Mouse (Mus musculus) MEL (cell line): ENCODE data around the gene Dcps. TPM values are rescaled to one million over a fixed set of nuclear protein-coding genes. Genes with fewer than 3 reads are reported as not detected.

Source experiments
- DNase-seq: peaks from one replicate; pipeline ENCODE4 v3.0.0; 2011; ENCODE audit warnings: low read depth, low spot score
- H3K27ac ChIP-seq: 2 replicates; pipeline ENCODE4 v1.5.1; 2012; ENCODE audit warnings: low read depth, mild to moderate bottlenecking, control low read depth, low read length, moderate library complexity; ENCODE audit not compliant: control insufficient read depth
- H3K27me3 ChIP-seq, 2 experiments: fragments of 150-350 bp in 1 of 2; sonication (generic) in 1 of 2; 2 replicates each; pipeline ENCODE4 v1.6.1; 2012; ENCODE audit warnings: low read length in 2 of 2, mild to moderate bottlenecking in 2 of 2, improper control_type of control experiment in 1 of 2, moderate library complexity in 1 of 2; ENCODE audit not compliant: insufficient read depth in 2 of 2, control insufficient read depth in 1 of 2
- H3K36me3 ChIP-seq, 2 experiments: 2 replicates each; pipeline ENCODE4 v1.6.1; 2012 to 2014; ENCODE audit warnings: low read length in 2 of 2, improper control_type of control experiment in 1 of 2, inconsistent platforms in 1 of 2, mild to moderate bottlenecking in 1 of 2; ENCODE audit not compliant: insufficient read depth in 2 of 2, control insufficient read depth in 1 of 2
- H3K4me1 ChIP-seq, 2 experiments: fragments of 150-350 bp in 1 of 2; sonication (generic) in 1 of 2; 2 replicates each; pipeline ENCODE4 v1.6.1; 2012; ENCODE audit warnings: low read length in 2 of 2, improper control_type of control experiment in 1 of 2, mild to moderate bottlenecking in 1 of 2; ENCODE audit not compliant: insufficient read depth in 2 of 2, control insufficient read depth in 1 of 2
- H3K4me3 ChIP-seq, 2 experiments: fragments of 150-350 bp in 1 of 2; sonication (generic) in 1 of 2; 2 replicates each; pipeline ENCODE4 v1.5.1; 2012; ENCODE audit warnings: low read depth in 2 of 2, low read length in 2 of 2, mild to moderate bottlenecking in 2 of 2, moderate library complexity in 2 of 2, control low read depth in 1 of 2, improper control_type of control experiment in 1 of 2; ENCODE audit not compliant: control insufficient read depth in 1 of 2, insufficient read depth in 1 of 2
- H3K79me2 ChIP-seq: 2 replicates; pipeline ENCODE4 v1.6.1; 2012; ENCODE audit warnings: mild to moderate bottlenecking, low read length, moderate library complexity; ENCODE audit not compliant: control insufficient read depth, poor library complexity, insufficient read depth
- H3K9ac ChIP-seq: 2 replicates; pipeline ENCODE4 v1.6.1; 2012; ENCODE audit warnings: low read depth, mild to moderate bottlenecking, control low read depth, low read length, moderate library complexity; ENCODE audit not compliant: control insufficient read depth, poor library complexity, severe bottlenecking
- H3K9me3 ChIP-seq: fragments of 150-350 bp; sonication (generic); replicated peaks from 2 replicates; pipeline ENCODE4 v1.6.1; 2012; ENCODE audit warnings: mild to moderate bottlenecking, low read length, improper control_type of control experiment, moderate library complexity; ENCODE audit not compliant: insufficient read depth
- BHLHE40 ChIP-seq: IDR thresholded peaks from 2 replicates; pipeline ENCODE4 v1.6.1; 2012; ENCODE audit warnings: low read depth, mild to moderate bottlenecking, inconsistent platforms, low read length, improper control_type of control experiment, borderline replicate concordance
- CHD1 ChIP-seq: IDR thresholded peaks from 2 replicates; pipeline ENCODE4 v1.6.1; 2012; ENCODE audit warnings: low read depth, mild to moderate bottlenecking, inconsistent platforms, low read length, improper control_type of control experiment
- CHD2 ChIP-seq: IDR thresholded peaks from 2 replicates; pipeline ENCODE4 v1.6.1; 2011; ENCODE audit warnings: low read length, improper control_type of control experiment
- CTCF ChIP-seq, 3 experiments: IDR thresholded peaks in 2 of 3; conservative IDR thresholded peaks in 1 of 3; 2 replicates each; pipeline ENCODE4 v1.5.1; 2011 to 2012; ENCODE audit warnings: low read length in 3 of 3, low read depth in 2 of 3, mild to moderate bottlenecking in 2 of 3, improper control_type of control experiment in 1 of 3, inconsistent platforms in 1 of 3, mixed read lengths in 1 of 3, moderate library complexity in 1 of 3; ENCODE audit not compliant: control insufficient read depth in 1 of 3, insufficient read depth in 1 of 3, poor library complexity in 1 of 3, severe bottlenecking in 1 of 3
- ELF1 ChIP-seq: IDR thresholded peaks from 2 replicates; pipeline ENCODE4 v1.6.1; 2014; ENCODE audit warnings: low read depth, mild to moderate bottlenecking, inconsistent platforms, low read length, improper control_type of control experiment, moderate library complexity
- EP300 ChIP-seq, 2 experiments: IDR thresholded peaks; 2 replicates each; pipeline ENCODE4 v1.6.1; 2011; ENCODE audit warnings: improper control_type of control experiment in 2 of 2, low read length in 2 of 2, low read depth in 1 of 2, mild to moderate bottlenecking in 1 of 2
- GABPA ChIP-seq: IDR thresholded peaks from 2 replicates; pipeline ENCODE4 v1.6.1; 2012; ENCODE audit warnings: low read depth, mild to moderate bottlenecking, inconsistent platforms, low read length, improper control_type of control experiment, moderate library complexity
- MAFK ChIP-seq: IDR thresholded peaks from 2 replicates; pipeline ENCODE4 v1.6.1; 2011; ENCODE audit warnings: low read depth, mild to moderate bottlenecking, low read length, improper control_type of control experiment, borderline replicate concordance
- MEF2A ChIP-seq: IDR thresholded peaks from 2 replicates; pipeline ENCODE4 v1.6.1; 2014; ENCODE audit warnings: low read depth, mild to moderate bottlenecking, inconsistent platforms, low read length, improper control_type of control experiment; ENCODE audit not compliant: poor library complexity, insufficient replicate concordance, severe bottlenecking; ENCODE audit errors: extremely low read depth
- MXI1 ChIP-seq: IDR thresholded peaks from 2 replicates; pipeline ENCODE4 v1.6.1; 2011; ENCODE audit warnings: mild to moderate bottlenecking, low read depth, low read length, improper control_type of control experiment
- MYB ChIP-seq: IDR thresholded peaks from 2 replicates; pipeline ENCODE4 v1.6.1; 2011; ENCODE audit warnings: mild to moderate bottlenecking, low read depth, low read length, improper control_type of control experiment
- MYC ChIP-seq: IDR thresholded peaks from 2 replicates; pipeline ENCODE4 v1.6.1; 2011; ENCODE audit warnings: low read depth, mild to moderate bottlenecking, low read length, improper control_type of control experiment, moderate library complexity
- NELFE ChIP-seq: IDR thresholded peaks from 2 replicates; pipeline ENCODE4 v1.6.1; 2011; ENCODE audit warnings: low read depth, low read length, improper control_type of control experiment
- NRF1 ChIP-seq: IDR thresholded peaks from 2 replicates; pipeline ENCODE4 v1.6.1; 2014; ENCODE audit warnings: low read depth, mild to moderate bottlenecking, inconsistent platforms, low read length, improper control_type of control experiment, moderate library complexity; ENCODE audit not compliant: poor library complexity, insufficient read depth, severe bottlenecking
- POLR2AphosphoS2 ChIP-seq: IDR thresholded peaks from 2 replicates; pipeline ENCODE4 v1.6.1; 2011; ENCODE audit warnings: low read length, improper control_type of control experiment
- POLR2AphosphoS5 ChIP-seq: IDR thresholded peaks from 2 replicates; pipeline ENCODE4 v1.6.1; 2012; ENCODE audit warnings: low read depth, borderline replicate concordance, mild to moderate bottlenecking, inconsistent platforms, low read length, moderate library complexity, mixed read lengths
- RAD21 ChIP-seq: IDR thresholded peaks from 2 replicates; pipeline ENCODE4 v1.6.1; 2011; ENCODE audit warnings: mild to moderate bottlenecking, low read depth, low read length, improper control_type of control experiment
- RCOR1 ChIP-seq: IDR thresholded peaks from 2 replicates; pipeline ENCODE4 v1.6.1; 2012; ENCODE audit warnings: low read depth, mild to moderate bottlenecking, inconsistent platforms, low read length, improper control_type of control experiment
- SIN3A ChIP-seq: IDR thresholded peaks from 2 replicates; pipeline ENCODE4 v1.6.1; 2012; ENCODE audit warnings: low read length, improper control_type of control experiment, inconsistent platforms
- SMC3 ChIP-seq: IDR thresholded peaks from 2 replicates; pipeline ENCODE4 v1.6.1; 2011; ENCODE audit warnings: low read depth, low read length, improper control_type of control experiment
- TBP ChIP-seq: IDR thresholded peaks from 2 replicates; pipeline ENCODE4 v1.8.0; 2011; ENCODE audit warnings: low read depth, low read length, improper control_type of control experiment
- TCF12 ChIP-seq: IDR thresholded peaks from 2 replicates; pipeline ENCODE4 v1.6.1; 2014; ENCODE audit warnings: low read depth, mild to moderate bottlenecking, inconsistent platforms, low read length, improper control_type of control experiment, moderate library complexity
- ZC3H11A ChIP-seq: IDR thresholded peaks from 2 replicates; pipeline ENCODE4 v1.6.1; 2012; ENCODE audit warnings: low read depth, mild to moderate bottlenecking, inconsistent platforms, low read length, improper control_type of control experiment
- ZKSCAN1 ChIP-seq: IDR thresholded peaks from 2 replicates; pipeline ENCODE4 v1.6.1; 2012; ENCODE audit warnings: low read depth, mild to moderate bottlenecking, inconsistent platforms, low read length, improper control_type of control experiment, moderate library complexity
- ZMIZ1 ChIP-seq: IDR thresholded peaks from 2 replicates; pipeline ENCODE4 v1.6.1; 2012; ENCODE audit warnings: low read depth, mild to moderate bottlenecking, inconsistent platforms, low read length, improper control_type of control experiment, moderate library complexity
- polyA plus RNA-seq, 2 experiments: library from polyadenylated mRNA; stranded (reverse) in 1 of 2; unstranded in 1 of 2; fragments of >175 nt in 1 of 2; fragments of >200 nt in 1 of 2; gene quantifications; 2 replicates each; pipeline versions ENCODE4 v1.2.1 to v1.2.4; 2012; ENCODE audit warnings: low replicate concordance in 2 of 2, low read depth in 1 of 2; ENCODE audit not compliant: insufficient read length in 2 of 2, insufficient read depth in 1 of 2, missing spikeins in 1 of 2
- total RNA-seq: library from RNA; depleted of rRNA; stranded (reverse); fragments of 300-350 nt; gene quantifications from 2 replicates; pipeline ENCODE4 v1.2.3, GENCODE M21; 2012

The Dcps gene
- total and polyA plus RNA-seq, 3 experiments: 54.3 to 115 TPM; not detected in 1

DNA sequence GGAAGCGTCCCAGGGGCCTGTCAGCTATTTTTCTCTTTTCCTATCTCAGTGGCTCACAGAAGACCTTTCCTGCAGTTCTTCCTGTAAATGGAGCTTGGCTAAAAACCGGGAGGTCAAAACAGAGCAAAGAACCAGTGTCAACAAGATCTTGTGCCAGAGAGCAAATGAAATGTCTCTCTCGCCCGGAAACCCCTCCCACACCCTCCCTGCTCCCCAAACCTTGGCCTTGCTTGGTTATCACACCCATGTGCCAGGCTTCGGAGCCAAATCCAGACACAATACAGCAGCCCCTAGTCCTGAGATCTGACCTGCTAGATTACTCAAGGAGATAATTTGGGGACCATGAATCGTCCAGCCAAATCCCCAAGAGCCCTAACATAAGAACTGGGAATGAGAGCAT lies 48.7 kb downstream of the Dcps start:
- no peak overlapping the region for H3K9ac ChIP-seq
- H3K27me3 ChIP-seq: no peaks in the 10 kb centered on the region
- DNase-seq: no peak
- H3K36me3 ChIP-seq: peaks cover 3 to 25% of the 10 kb centered on the region in 2 experiments; a peak in 2 of 4 replicates
- H3K79me2 ChIP-seq: no peaks in the 10 kb centered on the region
- peaks cover 8 to 30% of the 10 kb centered on the region in 2 experiments for H3K4me1 ChIP-seq
- no peak overlapping the region for H3K4me3 ChIP-seq
- H3K9me3 ChIP-seq: no peaks in the 10 kb centered on the region
- no peak overlapping the region for H3K27ac ChIP-seq
- TF ChIP-seq ZKSCAN1 (no peak), NELFE (no peak), NRF1 (no peak), CTCF (IDR thresholded peaks at IDR 0.05 in 2 of 3, conservative IDR thresholded peaks at IDR 0.05 in 1 of 3; ENCODE audit: control insufficient read depth in 1 of 3, insufficient read depth in 1 of 3, low read depth in 2 of 3, low read length in 3 of 3, poor library complexity in 1 of 3, severe bottlenecking in 1 of 3) (no peak), SIN3A (no peak), GABPA (no peak), MYB (no peak), POLR2AphosphoS5 (no peak), RCOR1 (no peak), ZMIZ1 (no peak), ZC3H11A (no peak), RAD21 (no peak)

DNA sequence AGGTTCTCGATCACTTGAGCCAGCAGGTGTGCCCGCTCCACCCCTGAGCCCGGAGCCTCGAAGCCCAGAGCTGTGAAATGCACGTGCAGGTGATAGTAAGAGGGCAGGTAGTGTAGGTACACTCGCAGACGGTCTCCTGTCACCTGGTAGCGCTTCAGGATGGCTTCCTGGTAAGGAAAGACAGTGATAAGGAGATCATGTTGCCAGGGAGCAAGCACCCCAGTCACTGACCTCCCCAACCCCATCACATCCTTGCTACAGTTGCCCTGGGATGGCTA lies 51.2 kb downstream of the Dcps start:
- Histone ChIP-seq H3K9ac (peak overlapping the region; percentile 48), H3K79me2 (peaks cover 6% of the 10 kb centered on the region), H3K27ac (peak overlapping the region; percentile 99), H3K4me3 (no peak overlapping the region), H3K27me3 (no peaks in the 10 kb centered on the region), H3K4me1 (peaks cover 19 to 51% of the 10 kb centered on the region in 2 experiments), H3K9me3 (no peaks in the 10 kb centered on the region), H3K36me3 (peaks cover 3 to 49% of the 10 kb centered on the region in 2 experiments; a peak in 2 of 4 replicates)
- TF ChIP-seq CHD1 (no peak), TCF12 (no peak), SMC3 (no peak), CTCF (IDR thresholded peaks at IDR 0.05 in 2 of 3, conservative IDR thresholded peaks at IDR 0.05 in 1 of 3; ENCODE audit: control insufficient read depth in 1 of 3, insufficient read depth in 1 of 3, low read depth in 2 of 3, low read length in 3 of 3, poor library complexity in 1 of 3, severe bottlenecking in 1 of 3) (no peak), TBP (no peak), MAFK (no peak), MEF2A (no peak), CHD2 (no peak), MYC (no peak), EP300 (IDR thresholded peaks at IDR 0.05; ENCODE audit: low read depth in 1 of 2, low read length in 2 of 2) (no peak), ZC3H11A (no peak), BHLHE40 (no peak), POLR2AphosphoS2 (no peak), ELF1 (no peak), MXI1 (no peak), ZKSCAN1 (no peak), ZMIZ1 (no peak), NRF1 (no peak), POLR2AphosphoS5 (no peak)
- DNase-seq: no peak
